Mouse (Mus musculus) frontal cortex, postnatal 10 days (tissue): ENCODE results near the gene Epb41l5.
A peak's percentile ranks its signal among the peaks of the same experiment; 100 is the strongest.

Experiments used
- DNase-seq, 2 experiments: peaks; one replicate each; pipeline ENCODE4 v3.0.0; 2022; ENCODE audit warnings: low spot score in 2 of 2, mixed read lengths in 1 of 2

Gene Epb41l5

GRCm38 (mm10) chr1:119648205-119649111 is at the start of gene Epb41l5:
Gene Epb41l5 (minus strand): TSS chr1:119649000.
- peak; percentile 41 to 76 for DNase-seq

DNA sequence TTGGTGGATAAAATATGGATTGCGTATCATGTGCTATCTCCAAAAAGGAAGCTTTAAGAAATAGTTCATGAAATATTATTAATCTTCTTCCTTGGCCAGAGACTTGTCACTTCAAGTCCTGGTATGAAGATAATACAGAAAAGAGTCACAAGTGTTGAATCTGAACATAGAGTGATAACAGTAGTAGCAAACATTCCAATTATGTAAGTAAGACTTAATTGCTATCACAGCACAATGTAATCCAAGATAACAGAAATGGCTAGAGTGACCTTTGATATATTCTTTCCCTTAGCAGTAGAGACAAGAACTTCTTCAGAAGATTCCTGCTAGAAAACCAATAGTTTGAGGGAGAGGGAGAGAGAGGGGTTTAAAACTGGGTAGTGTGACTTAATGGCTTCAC is 48.1 kb upstream of the Epb41l5 start:
- DNase-seq, result no peak

DNA sequence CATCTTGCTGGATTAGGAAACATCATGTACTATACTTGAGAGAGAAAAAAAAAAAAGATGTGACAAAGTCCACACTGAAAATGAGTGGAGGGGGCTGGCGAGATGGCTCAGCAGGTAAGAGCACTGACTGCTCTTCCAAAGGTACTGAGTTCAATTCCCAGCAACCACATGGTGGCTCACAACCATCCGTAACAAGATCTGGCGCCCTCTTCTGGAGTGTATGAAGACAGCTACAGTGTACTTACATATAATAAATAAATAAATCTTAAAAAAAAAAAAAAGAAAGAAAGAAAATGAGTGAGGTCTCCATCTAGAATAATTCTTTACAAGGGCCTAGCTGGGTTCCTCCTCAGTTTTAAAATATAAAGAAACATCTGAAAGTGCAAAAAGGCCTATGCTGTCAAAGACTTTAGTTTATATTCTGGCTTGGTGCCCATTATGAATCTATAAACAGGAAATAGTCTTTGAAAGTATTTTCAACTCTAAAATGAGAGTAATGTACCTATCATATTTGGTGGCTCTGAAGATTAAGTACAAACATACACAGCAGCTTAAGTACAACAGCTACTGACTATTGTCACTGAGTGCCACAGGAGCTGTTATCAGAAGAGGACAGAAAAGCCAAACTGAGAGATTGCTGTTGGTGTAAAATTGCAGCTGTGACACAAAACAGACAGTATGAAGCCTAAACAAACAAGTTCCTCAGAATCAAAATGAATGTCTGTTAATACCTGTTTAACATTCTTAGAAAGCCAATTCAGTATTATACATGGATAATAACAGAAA is 37.2 kb upstream of the Epb41l5 start:
- DNase-seq, result no peak

DNA sequence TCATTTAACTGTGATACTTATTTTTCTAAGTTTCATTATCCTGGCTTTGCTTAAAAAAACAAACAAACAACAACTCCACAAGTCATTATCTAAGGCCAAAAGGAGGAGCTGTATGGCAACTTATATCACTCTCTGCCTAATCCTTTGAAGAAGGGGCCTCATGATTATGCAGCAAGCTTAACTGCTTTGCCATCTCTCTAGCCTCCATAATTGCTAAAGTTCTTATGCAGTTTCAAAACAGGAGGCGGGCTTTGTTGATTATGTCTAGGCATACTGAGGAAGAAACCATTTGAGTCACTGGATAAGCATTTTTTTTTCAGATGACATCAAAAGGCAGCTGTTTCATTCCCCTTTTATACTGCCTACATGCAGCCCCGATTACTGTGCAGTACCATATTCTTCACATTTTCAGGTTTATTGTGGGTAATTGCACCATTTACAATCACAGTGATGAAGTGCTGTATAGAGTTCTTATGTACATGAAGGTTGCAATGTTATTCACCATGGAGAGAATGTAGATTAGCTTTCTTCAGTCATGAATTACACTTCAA is 32.9 kb upstream of the Epb41l5 start:
- no peak for DNase-seq

- no peak for DNase-seq
These were observed 26.2 kb upstream of the Epb41l5 start for GRCm38 (mm10) chr1:119674984-119675383.

DNA sequence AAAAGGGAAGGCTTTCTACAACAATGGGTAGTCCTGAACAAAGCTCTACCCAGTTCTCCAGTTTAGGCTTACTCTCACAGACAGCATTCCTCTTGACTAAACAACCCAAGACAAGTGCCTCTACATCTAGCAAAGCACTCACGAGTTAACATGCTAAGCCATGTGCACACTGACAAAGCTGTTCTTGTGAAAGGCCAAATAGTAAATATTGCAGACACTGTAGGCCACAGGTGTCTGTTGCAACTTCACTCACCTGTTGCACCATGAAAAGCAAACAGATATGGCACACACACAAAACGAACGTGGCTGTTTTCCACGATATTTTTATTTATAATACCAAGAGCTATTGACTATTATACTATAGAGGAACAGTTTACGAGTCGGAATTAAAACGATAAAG is 18.1 kb upstream of the Epb41l5 start:
- DNase-seq, result no peak

- no peak for DNase-seq
These were observed 5.5 kb upstream of the Epb41l5 start for GRCm38 (mm10) chr1:119654307-119654706.

DNA sequence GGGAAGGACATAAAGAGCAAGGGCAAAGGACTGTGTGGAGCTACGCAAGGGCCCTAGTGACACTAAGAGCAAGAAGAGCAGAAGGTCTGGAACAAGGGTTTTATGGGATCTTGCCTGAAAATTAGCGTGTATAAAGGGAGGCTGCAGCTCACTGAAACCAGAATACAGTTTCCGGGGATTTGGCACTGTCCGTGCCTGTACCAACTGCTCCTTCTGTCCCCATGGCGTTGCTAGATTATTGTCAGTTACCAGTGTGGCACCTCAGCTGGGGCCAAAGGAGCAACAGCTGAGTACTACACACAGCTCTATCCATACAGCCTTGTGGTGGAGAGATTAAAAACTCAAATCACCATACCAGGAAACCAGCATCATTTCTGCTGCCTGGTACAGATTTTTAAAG is 1.6 kb upstream of the Epb41l5 start:
- DNase-seq, result no peak

DNA sequence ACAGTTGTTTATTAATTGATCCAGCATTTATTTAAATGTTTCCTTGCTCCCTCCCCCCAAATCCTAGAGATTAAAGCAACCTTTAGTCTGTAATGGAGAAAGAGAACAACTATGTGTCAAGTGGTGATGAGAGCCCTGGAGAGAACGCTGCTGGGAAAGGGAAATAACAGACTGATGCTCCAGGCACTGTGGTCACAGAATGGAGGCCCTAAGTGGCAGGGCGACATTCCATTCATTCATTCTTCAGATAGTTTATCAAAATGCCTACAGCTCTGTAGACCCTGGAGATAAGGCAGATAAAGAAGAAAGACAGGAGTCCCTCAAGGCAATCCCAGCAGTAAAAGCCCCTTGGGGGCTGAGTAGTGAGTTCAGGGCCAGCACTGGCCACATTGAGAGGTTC is 827 bp upstream of the Epb41l5 start:
- no peak for DNase-seq

DNA sequence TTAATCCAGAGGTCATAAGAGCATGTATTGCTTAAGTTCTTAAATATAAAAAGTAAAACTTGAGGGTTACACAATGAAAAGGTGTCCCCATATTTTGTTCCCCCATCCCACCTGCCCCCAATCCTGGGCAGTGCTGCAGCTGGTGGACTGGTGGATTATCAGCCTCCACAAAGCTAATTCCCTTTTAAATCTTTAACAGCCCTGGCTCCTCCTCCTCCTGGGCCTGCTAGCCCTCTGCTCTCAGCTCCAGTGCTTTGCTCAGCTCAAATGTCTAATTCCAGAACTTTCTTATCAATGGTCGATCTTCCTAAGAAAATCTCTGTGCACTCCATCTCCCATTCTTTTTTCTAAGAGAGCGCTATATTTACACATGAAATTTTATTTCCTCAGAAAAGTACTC is 2.4 kb downstream of the Epb41l5 start:
- no peak for DNase-seq

GRCm38 (mm10) chr1:119642367-119642766 is 6.4 kb downstream of the Epb41l5 start:
- no peak for DNase-seq

GRCm38 (mm10) chr1:119641090-119641812 is 7.5 kb downstream of the Epb41l5 start:
- DNase-seq, result no peak

DNA sequence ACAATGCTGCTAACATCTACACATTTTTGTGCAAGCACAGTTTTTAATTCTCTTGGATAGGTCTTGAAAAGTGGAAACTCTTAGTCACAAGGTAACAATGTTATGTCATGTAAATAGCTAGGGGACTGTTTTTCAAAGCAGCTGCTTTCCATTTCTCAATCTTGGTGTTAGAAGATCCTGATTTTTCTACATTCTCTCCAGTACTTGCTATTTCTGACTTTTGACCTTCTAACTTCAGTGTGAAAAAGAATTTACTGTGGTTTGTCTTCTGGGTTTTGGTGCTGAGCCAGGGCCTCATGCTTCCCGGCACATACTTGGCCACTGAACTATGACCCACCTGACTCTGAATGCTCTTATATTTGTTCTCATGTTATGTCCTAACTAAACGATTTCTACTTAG is 8.8 kb downstream of the Epb41l5 start:
- no peak for DNase-seq

DNA sequence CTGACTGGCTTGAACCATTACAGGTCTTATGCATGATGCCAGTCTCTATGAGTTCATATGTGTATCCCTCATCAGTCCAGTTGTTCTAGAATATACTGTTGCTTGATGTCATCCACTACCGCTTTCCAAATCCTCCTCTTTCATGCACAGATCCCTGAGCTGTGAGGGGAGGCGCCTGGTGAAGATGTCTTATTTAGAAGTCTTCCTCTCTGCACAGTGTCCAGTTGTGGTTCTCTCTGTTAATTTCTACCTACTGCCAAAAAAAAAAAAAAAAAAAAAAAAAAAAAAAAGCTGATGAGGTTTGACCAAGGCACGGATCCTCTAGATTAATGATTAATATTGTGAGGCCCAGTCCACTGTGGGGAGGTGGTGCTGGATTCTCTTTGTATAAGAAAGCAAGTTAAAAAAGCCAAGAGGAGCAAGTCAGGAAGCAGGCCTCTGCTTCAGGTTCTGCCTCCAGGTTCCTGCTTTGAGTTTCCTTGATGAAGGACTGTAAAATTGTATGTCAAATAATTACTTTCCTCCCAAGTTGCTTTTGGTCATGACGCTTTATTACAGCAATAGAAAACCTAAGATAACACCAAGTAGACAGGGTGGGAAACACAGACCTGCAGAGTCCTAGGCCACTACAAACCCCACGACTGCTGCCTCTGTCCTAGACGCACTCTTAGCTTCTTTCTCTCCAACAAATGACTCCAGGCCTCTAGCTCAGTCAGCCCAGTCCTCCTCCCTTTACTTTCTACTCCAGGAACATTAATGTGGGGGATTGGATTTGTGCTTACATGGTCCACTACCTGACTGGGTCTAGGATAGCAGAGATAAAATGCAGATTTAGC is 11.4 kb downstream of the Epb41l5 start:
- no peak for DNase-seq

DNA sequence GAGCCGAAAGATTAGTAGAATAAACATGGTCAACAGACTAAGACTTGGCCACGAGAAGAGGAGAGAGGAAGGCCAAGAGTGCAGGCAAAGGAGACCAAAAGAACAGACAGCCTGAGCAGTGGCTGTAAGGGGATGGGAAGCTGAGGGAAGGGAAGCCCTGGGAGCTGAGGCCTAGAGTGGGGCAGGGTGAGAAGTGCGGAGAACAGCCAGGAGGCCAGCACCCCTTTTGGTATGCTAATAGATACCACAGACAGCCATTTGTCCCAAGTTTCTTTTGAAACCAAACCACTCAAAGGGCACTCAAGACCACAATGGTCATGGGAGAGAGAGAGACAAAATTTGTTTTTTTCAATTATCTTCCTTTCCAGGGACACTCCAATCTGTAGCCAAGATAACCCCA is 14.1 kb downstream of the Epb41l5 start:
- DNase-seq, result no peak

- DNase-seq, result no peak
These were observed 18.4 kb downstream of the Epb41l5 start for GRCm38 (mm10) chr1:119630428-119630827.

GRCm38 (mm10) chr1:119626837-119627236 is 22.0 kb downstream of the Epb41l5 start:
- DNase-seq, result no peak

DNA sequence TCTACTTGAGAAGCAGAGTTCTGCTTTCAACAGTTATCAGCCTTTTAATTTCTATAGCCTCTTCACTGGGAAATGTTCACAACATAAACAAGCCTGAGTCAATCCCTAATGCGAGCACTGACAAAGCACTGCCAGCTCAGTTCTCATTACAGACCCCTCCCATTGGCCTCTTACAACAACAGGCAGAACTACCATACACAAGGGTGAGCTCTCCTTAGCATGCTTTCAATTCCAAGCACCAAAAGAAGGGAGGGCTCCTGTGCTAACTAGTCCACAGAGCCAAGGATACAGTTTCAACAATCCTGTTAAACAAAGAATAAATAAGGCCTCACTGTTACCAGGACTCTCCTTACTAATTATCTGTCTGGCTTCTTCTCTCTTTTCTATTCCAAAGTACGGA is 24.4 kb downstream of the Epb41l5 start:
- DNase-seq, result no peak

DNA sequence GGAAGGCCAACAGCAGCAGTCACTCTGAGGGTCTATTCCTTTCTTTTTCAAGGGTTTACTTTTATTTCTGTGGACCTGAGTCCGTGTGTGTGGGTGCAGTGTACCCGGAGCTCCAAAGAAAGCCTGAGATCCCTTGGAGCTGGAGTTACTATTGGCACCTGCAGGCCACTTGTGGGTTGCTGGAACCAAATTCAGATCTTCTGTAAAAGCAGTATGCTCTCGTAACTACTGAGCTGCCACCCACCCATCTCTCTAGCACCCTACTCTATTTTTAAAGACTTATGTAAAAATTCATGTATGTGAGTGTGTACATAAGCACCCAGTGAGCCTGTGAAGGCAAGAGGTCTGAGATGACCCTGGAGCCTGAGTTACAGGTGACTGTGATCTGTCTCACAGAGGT is 43.4 kb downstream of the Epb41l5 start:
- DNase-seq, result peak in 1 of 2 experiments; percentile 19

DNA sequence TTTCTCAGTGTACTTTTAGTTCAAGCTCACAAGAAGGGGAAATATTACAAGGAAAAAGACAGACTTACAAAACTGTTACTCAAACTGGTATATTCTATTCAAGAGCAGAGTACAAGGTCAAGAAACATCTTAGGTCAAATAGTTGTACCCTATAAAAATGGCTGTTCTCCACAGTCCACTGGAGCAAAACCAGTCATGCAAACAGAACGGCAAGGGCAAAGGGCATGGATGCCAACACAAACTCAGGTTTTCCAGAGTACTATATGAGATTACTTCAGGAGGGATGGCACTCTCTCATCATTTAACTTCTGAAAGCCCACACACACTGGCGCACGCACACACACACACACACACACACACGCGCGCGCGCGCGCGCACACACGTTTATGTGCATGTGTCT is 46.4 kb downstream of the Epb41l5 start:
- no peak for DNase-seq

GRCm38 (mm10) chr1:119598855-119599254 is 49.9 kb downstream of the Epb41l5 start:
- DNase-seq, result no peak
